Mouse (Mus musculus) thymus, postnatal 25 days (tissue): ENCODE results near the gene Krtap10-4.
"Not testable (repeated sequence)": the region's sequence is repeated elsewhere in the genome, so short reads cannot be mapped to it uniquely, and the experiment has no call there.

Experiments used
- DNase-seq: peaks from one replicate; pipeline ENCODE4 v3.0.0; 2022

Krtap10-4 gene

GRCm38 (mm10) chr10:77826951-77827350 lies at the start of gene Krtap10-4:
Gene Krtap10-4 (minus strand): TSS chr10:77827095.
- DNase-seq, result no peak

- DNase-seq, result no peak
These were observed 42.8 kb upstream of the Krtap10-4 start for GRCm38 (mm10) chr10:77869651-77870050.

DNA sequence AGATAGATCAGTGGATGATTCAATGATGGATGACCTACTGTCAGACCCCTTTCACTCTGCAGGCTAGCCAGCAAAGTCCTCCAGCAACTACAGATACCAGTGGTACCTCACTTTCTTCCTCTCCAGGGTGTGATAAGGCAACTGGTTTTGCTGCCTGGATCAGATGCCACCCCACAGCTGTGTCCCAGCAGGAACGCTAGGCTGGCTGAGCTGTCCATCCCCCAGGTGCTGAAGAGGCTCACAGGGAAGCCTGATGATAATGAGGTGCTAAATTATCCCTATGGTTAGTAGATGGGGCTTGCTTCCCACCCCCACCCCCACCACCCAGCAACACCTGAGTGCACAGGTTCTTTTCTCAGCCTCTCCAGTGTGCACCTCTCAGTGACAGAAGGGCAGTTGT lies 40.7 kb upstream of the Krtap10-4 start:
- no peak for DNase-seq

GRCm38 (mm10) chr10:77864762-77865143 lies 37.9 kb upstream of the Krtap10-4 start:
- DNase-seq, result no peak

GRCm38 (mm10) chr10:77864067-77864761 lies 37.3 kb upstream of the Krtap10-4 start:
- peak; percentile 56 for DNase-seq

- no peak for DNase-seq
These were observed 34.8 kb upstream of the Krtap10-4 start, which contains the start of gene Gm3285 for GRCm38 (mm10) chr10:77861675-77862074. Gene Gm3285 (plus strand): TSS chr10:77861975.

DNA sequence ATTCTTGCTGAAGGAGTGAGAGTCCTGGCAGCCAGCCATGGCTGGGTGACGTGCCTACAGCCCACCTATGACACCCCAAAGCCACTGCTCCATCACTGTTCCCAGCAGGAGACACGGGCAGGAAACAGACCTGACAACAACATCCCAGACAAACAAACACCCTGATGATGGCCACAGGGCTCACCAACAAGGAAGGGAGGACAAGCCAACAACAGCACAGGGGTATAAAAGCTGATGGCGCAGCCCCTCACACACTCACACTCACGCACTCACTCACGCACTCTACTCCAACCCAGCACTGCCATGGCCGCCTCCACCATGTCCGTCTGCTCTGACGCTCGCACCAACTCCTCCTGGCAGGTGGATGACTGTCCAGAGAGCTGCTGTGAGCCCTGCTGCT lies 25.7 kb upstream of the Krtap10-4 start, which contains the start of gene Gm10318:
Gene Gm10318 (plus strand): TSS at position 301 of the 400 bp plus-strand sequence.
- DNase-seq, result no peak

DNA sequence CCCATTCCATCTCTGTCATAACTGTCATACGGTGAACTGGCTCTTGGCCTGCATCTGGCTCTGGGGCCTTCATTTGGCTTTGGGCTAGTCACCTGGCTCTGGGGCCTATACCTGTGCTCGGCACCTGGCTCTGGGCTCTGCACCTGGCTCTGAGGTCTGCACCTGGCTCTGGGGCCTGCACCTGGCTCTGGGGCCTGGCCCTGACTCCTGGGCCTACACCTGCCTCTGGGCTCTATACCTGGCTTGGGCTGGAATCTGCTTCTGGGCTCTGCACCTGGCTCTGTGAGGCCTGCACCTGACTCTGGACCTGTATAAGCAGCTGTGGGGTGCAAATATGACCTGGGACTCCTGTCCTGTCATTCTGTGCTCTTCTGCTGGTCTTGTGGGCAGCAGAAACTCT lies 20.6 kb upstream of the Krtap10-4 start:
- no peak for DNase-seq

- DNase-seq, result no peak
These were observed 20.1 kb upstream of the Krtap10-4 start for GRCm38 (mm10) chr10:77846961-77847360.

GRCm38 (mm10) chr10:77846503-77846902 lies 19.6 kb upstream of the Krtap10-4 start, which contains the start of gene Gm36176:
Gene Gm36176 (plus strand): TSS chr10:77846803.
- no peak for DNase-seq

- DNase-seq, result no peak
These were observed 12.1 kb upstream of the Krtap10-4 start for GRCm38 (mm10) chr10:77839006-77839405.

- DNase-seq, result no peak
These were observed 8.8 kb upstream of the Krtap10-4 start, which contains the start of gene Krtap10-10 for GRCm38 (mm10) chr10:77835647-77836046. Gene Krtap10-10 (plus strand): TSS chr10:77835947.

GRCm38 (mm10) chr10:77819203-77819602 lies 7.7 kb downstream of the Krtap10-4 start:
- DNase-seq, result no peak

DNA sequence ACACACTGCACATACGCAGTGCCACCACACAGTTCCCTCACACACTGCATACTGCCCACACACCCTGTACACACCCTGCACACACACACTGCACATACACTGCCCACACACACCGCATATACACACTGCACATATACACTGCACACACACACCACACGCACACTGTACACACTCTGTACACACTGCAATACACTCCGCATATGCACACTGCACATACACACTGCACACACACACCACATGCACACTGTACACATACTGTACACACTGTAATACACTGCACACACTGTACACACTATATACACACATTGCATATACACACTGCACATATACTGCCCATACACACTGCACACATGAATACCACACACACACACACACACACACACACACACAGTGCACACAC lies 8.4 kb downstream of the Krtap10-4 start:
- no peak for DNase-seq

GRCm38 (mm10) chr10:77815514-77815913 lies 11.4 kb downstream of the Krtap10-4 start:
- peak; percentile 43 for DNase-seq

DNA sequence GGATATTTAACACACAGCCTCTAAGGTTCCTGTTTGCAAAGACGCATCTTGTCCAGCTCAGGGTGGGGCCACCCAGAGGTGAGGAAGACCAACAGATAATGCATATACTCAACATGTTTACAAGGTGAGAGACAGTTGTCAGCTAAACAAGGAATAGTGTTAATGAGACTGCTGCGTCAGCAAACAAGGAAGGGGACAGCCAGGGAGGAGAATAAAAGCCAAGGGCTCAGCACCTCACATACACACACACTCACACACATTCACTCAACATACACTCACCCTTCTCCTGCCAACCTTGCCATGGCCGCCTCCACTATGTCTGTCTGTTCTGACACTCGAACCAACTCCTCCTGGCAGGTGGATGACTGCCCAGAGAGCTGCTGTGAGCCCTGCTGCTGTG lies 12.5 kb downstream of the Krtap10-4 start, which contains the start of gene Gm2696:
Gene Gm2696 (plus strand): TSS at position 301 of the 400 bp plus-strand sequence.
- no peak for DNase-seq

DNA sequence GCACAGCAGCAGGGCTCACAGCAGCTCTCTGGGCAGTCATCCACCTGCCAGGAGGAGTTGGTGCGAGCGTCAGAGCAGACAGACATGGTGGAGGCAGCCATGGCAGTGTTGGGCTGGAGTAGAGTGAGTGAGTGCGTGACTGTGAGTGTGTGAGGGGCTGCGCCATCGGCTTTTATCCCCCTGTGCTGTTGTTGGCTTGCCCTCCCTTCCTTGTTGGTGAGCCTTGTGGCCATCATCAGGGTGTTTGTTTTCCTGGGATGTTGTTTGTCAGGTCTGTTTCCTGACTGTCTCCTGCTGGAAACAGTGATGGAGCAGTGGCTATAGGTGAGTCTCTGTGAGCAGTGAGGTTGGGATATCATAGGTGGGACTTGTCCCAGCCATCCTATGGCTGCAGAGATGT lies 15.2 kb downstream of the Krtap10-4 start, which contains the start of gene Gm9507:
Gene Gm9507 (minus strand): TSS at position 101 of the 400 bp plus-strand sequence.
- DNase-seq, result no peak

DNA sequence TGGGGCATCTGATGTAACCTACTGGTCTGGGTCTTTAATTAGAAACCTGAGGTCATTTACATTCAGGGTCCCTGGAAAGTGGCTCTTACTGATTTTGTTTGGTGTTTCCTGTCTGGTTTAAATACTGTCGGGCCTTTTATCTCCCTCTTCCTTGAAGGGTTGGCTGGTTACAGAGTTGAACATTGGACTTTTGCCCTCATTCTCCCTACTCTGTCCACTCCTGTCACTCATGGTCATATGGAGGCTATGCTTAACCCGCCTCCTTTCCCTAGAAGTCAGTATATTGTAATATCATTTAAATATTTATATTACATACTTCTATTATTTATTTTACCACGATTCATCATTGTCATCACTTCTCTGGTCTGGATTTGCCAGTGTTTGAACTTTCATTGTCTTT lies 22.8 kb downstream of the Krtap10-4 start:
- no peak for DNase-seq

GRCm38 (mm10) chr10:77798921-77799508 lies 27.9 kb downstream of the Krtap10-4 start, which contains the start of gene Gm19668:
Gene Gm19668 (minus strand): TSS chr10:77799133.
- DNase-seq, result no peak

GRCm38 (mm10) chr10:77798164-77798920 lies 28.6 kb downstream of the Krtap10-4 start:
- not testable (repeated sequence) for DNase-seq

DNA sequence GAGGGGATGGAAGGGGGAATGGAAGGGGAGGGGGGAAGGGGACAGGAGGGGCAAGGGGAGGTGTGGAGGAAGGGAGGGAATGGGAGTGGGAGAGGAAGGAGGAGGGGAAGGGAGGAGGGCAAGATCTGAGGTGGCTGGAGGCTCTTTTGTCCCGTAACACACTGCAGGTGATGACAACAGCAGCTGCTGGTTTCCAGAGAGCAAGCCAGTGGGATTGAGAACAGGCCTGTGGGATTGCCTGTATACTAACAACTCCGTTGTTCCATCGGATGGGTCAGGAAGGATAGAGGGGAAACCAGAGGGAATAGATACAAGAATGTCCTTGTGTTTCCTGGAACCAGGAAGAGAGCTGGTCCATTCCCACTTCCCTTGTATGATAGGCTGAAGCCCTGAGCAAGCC lies 29.2 kb downstream of the Krtap10-4 start:
- no peak for DNase-seq

DNA sequence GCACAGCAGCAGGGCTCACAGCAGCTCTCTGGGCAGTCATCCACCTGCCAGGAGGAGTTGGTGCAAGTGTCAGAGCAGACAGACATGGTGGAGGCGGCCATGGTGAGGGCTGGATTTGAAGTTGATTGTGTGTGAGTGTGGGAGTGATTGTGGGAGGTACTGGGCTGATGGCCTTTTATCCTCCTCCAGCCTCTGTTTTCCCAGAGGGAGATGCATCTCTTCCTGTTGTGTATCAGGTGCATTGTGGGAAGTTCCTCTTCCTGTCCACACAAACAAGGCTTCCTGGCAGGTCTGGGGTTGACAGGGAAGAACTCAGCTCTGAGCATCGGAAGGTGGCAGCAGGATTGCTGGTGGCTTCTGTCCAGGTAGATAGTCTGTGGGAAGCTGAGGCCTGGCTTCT lies 31.9 kb downstream of the Krtap10-4 start, which contains the start of gene Gm9639:
Gene Gm9639 (minus strand): TSS at position 101 of the 400 bp plus-strand sequence.
- DNase-seq, result no peak

- no peak for DNase-seq
These were observed 38.3 kb downstream of the Krtap10-4 start for GRCm38 (mm10) chr10:77788621-77789020.
